Mouse (Mus musculus): ENCODE data around the gene Olfr764-ps1.
"Not testable (repeated sequence)": the region's sequence is repeated elsewhere in the genome, so short reads cannot be mapped to it uniquely, and the experiment has no call there.

Olfr764-ps1 gene

GRCm38 (mm10) chr10:129039796-129040195 lies at the start of gene Olfr764-ps1:
TSS of gene Olfr764-ps1 (minus strand) at chr10:129039896.
- DNase-seq: no peak

DNA sequence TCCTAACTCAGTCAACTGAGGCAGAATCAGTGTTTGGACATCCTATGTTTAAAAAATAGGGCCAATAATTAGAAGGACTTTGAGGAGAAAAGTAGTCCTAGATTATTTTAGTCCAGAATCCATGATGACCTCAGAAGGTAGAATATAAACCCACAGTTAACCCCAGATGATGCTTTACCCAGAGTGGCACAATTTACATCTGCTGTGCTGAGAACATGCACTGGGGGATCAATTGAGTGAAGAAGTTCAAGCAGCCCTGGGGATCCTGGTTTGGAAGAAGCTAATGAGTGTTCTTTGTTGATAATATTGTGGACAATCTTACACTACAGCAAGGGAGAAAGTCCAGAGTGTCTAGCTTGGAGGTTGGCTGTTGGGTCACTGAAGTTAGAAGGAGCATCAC lies 43.1 kb upstream of the Olfr764-ps1 start, which contains the start of gene Olfr767:
Gene Olfr767, minus strand, starts transcription at position 101 of the 400 bp plus-strand sequence.
- not testable (repeated sequence) for DNase-seq

GRCm38 (mm10) chr10:129068877-129069276 lies 29.2 kb upstream of the Olfr764-ps1 start, which contains the start of gene Olfr766-ps1:
TSS of gene Olfr766-ps1 (minus strand) at chr10:129068977.
- no peak for DNase-seq

- DNase-seq: not testable (repeated sequence)
These were observed 10.2 kb upstream of the Olfr764-ps1 start, which contains the start of gene Olfr765 for GRCm38 (mm10) chr10:129049898-129050297. TSS of gene Olfr765 (minus strand) at chr10:129049998.

DNA sequence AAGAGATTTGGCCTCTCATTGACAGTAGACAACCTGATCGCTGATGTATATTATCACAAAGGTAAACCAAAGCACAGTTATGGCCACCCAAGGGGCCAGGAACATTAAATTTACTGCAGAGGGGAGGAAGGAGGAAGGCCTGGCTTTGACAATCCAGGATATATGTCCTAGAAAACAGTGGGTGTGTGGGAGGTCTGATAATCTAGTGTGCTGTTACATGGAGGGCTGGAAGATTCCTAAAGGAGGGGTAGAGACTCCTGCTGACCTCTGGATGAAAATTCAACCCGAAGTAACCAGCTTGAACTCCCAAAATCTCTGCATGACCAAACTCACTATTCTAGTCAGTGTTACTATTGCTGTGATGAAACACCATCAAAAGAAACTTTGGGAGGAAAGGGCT lies 11.4 kb downstream of the Olfr764-ps1 start:
- no peak for DNase-seq

DNA sequence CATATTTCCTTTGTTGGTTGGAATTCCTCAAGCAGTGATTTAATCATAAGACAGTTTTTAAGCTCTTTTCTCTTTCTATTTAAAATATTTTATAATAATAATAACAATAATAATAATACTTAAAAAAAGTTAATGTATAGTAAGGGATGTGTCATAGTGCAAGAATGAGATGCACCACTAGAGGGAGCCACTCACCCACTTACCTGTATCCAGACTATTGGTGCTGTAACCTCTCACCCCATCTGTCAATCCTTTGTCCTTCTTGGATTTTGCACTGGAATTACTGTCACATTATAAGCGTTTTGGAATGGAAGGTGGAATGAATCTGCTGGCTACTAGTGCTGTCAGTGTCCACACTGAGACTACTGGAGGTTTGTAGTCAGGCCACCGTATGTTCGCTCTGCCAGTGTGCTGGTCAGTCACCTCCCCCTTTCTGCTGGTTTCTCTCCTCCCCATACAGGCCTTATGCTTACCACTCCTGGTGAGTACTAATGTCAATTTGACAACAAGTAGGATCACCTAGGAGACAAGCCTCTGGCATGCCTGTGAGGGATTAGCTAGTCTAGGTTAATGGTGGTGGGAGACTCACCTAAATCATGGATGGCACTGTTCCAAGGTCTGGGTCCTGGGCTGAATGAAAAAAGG lies 13.6 kb downstream of the Olfr764-ps1 start:
- peak; percentile 66 for DNase-seq

- peak; percentile 3 for DNase-seq
These were observed 16.4 kb downstream of the Olfr764-ps1 start for GRCm38 (mm10) chr10:129023319-129023718.

GRCm38 (mm10) chr10:129014477-129014876 lies 25.2 kb downstream of the Olfr764-ps1 start:
- no peak for DNase-seq

GRCm38 (mm10) chr10:129011511-129011910 lies 28.2 kb downstream of the Olfr764-ps1 start:
- DNase-seq: not testable (repeated sequence)

DNA sequence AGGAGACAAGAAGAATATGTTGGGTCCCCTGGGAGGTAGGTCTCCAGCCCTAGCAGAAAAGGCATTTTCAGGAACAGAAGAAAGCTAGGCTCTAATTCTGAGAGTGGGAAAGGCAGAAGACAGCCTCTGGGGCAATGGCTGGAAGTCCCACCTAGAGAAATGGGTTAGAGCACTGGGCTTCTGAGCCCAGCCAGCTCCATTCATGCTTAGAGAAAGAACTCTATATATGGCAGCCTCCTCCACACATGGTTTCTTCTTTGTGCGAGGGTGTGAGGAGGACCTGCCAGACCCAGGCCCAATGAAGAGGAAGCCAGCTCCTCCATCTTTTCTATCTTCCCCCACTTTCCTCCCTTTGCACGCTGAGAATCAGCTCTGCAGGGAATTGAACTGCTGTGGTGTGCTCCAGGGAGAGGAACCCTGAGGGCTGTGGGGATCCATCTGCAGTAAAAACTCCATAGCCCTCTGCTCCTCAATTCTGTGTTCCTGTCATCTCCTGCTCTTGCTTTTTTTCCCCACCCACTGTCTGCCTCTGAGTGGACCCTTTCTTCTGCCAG lies 29.3 kb downstream of the Olfr764-ps1 start, which contains the start of gene Olfr763:
Gene Olfr763, plus strand, starts transcription at position 504 of the 554 bp plus-strand sequence.
- DNase-seq: no peak

DNA sequence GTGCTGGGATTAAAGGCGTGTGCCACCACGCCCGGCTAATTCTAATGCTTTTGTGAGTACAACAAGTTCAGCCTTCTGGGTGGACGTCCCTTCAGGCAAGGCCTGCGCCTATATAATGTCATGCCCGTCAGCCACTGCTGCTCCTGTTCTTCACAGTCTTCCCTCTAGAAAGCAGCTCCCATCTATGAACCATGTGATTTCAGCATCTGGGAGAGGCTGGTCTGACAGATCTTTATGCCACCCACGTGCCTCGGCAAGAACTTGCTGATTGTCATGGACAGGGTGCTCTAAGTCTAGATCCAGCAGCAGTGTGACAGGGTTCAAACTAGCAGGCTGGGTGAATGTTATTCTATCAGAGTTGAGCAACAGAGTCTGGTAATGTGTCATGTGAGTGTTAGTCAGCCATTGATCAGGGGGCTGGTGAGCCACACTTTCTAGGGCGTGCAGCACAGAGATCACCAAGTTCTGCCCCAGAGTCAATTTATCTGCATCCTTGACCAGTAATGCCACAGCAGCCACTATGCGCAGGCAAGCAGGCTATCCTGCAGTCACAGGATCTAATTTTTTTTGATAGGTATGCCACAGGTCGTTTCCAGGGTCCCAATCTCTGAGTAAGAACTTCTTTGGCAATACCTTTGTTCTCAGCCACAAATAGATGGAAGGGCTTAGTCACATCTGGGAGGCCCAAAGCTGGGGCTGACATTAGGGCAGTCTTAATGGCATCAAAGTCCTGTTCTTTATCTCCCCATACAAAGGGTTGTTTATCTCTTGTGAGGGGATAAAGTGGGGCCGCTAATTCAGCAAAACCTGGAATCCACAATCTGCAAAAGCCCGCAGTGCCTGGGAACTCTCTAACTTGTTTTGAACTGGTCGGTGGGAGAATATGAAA lies 35.4 kb downstream of the Olfr764-ps1 start:
- no peak for DNase-seq

- DNase-seq: no peak
These were observed 43.1 kb downstream of the Olfr764-ps1 start for GRCm38 (mm10) chr10:128996523-128997040.

DNA sequence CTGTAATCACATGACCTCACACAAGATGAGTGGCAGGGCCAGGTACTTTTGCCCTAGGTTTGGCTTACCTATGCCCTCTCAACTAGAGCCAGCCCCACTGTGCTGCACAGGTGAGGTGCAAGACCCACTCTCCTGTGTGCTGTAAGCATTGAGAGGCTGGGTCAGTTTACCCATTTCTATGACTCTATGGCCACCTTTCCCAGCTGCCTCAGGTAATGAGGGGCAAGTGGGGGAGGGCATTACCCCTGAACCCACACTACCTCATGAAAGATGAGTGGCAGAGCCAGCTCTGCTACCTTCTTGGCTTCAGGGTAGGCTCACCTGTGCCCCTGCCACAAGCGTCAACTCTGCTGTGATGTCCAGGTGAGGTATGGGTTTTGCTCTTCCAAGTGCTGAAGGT lies 43.9 kb downstream of the Olfr764-ps1 start:
- no peak for DNase-seq

- DNase-seq: no peak
These were observed 48.7 kb downstream of the Olfr764-ps1 start for GRCm38 (mm10) chr10:128990994-128991393.

- not testable (repeated sequence) for DNase-seq
These were observed 49.4 kb downstream of the Olfr764-ps1 start for GRCm38 (mm10) chr10:128990129-128990850.

GRCm38 (mm10) chr10:128989131-128989530 lies 50.6 kb downstream of the Olfr764-ps1 start, which contains the start of gene Olfr9:
TSS of gene Olfr9 (plus strand) at chr10:128989431.
- not testable (repeated sequence) for DNase-seq

All from embryo, embryonic 11 days (tissue).